Mouse (Mus musculus) embryonic fibroblast, embryonic 13.5 days (primary cell): ENCODE measurements around the gene Tenm4.

Source experiments
- CTCF ChIP-seq: IDR thresholded peaks from 2 replicates; pipeline ENCODE4 v1.5.1; 2011; ENCODE audit warnings: mild to moderate bottlenecking, control low read depth, low read length, moderate library complexity, borderline replicate concordance; ENCODE audit not compliant: insufficient read depth
- POLR2A ChIP-seq: IDR thresholded peaks from 2 replicates; pipeline ENCODE4 v1.6.1; 2011; ENCODE audit warnings: low read depth, mild to moderate bottlenecking, control low read depth, low read length, moderate library complexity

DNA sequence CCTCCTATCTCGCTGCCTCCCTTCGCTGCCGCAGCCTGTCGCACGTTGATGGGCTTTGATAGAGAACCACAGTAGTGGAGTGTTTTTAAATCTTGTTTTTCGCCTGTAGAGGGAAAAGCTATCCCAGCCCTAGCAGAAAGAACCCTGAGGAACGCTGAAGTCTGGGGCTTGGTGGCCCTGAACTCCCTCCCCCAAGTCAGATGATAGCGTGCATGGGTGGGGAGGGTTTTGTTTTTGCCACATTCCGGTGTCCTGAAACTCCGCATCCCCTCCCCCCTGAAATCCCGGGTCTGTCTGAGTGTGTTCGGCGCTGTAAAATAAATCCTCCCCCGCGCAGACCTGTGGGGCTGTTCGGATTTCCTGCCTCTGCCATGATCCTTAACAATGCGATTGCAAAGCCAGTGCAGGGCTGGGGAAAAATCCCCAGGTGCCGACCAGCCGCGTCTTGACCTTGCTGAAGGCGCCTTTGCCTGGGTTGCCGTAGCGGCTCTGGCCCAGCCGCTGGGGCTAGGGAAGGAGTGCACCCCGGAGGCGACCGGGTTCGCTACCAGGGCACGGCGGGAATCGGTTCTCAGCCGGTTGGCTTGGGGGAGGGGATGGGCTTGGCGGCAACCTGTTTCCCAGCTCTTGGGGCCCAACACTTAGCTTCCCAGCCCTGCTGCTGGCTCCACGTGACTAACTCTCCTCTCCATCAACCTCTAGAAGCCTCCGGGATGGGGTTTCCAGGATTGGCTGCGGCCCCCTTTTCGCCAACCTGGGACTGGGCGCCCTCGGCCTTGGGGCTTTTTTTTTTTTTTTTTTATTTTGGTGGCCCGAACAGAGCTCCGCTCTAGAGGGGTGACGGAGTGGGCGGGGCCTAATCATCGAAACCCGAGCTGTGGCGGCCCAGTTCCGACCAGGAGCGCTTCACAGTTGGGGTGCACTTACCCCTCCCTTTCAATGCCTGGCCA is 41.8 kb downstream of the Tenm4 start:
- TF ChIP-seq POLR2A, result no peak
- TF ChIP-seq CTCF, result no peak
